Mouse (Mus musculus): Measurements from ENCODE around the gene Snph.

DNA sequence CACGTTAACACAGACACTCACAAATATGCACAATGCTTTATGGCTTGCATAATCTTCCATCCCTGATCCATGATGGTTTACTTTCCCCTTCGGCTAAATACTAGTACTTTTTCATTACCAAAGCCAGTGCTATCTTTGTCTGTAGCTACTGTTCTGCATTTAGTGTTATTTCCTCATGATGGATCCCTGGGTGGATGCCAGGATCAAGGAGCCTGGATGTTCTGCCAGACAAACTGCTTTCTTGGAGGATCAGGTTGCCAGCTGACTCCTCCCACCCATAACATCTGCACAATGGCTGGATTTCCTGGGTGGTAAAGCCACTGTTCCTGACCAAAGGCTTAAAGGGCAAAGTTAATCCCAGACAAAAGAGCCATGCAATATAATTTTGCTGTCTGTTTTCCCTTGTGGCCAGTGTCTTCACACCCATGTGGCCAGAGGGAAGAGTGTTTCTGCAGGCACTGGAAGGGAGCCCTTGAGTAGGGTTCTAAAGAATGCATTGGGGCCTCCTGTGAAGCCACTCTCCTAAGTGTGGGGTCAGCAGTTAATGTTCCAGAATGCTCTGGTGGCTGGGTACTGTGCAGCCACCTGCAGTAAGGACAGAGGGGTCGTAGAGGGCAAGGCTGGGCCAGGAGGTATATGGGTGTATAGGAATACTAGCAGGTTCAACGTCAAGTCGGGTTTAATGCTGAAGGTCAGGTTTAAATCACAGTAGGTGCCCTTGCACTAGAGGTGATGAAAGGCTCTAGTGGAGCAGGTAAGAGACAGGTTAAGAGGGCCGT, 15.7 kb downstream of the Snph start:
- no peak for TF ChIP-seq SRF (IDR thresholded peaks at IDR 0.05; ENCODE audit: control insufficient read depth, insufficient read length, low read depth)
- TF ChIP-seq POLR2A (IDR thresholded peaks at IDR 0.05; ENCODE audit: insufficient read length, low read depth) = no peak
- TF ChIP-seq USF1 (IDR thresholded peaks at IDR 0.05; ENCODE audit: low read depth) = no peak
- TF ChIP-seq TCF12 (IDR thresholded peaks at IDR 0.05; ENCODE audit: insufficient read depth, poor library complexity, severe bottlenecking) = no peak
- no peak for TF ChIP-seq REST (IDR thresholded peaks at IDR 0.05; ENCODE audit: insufficient read depth, insufficient read length)
- no peak for TF ChIP-seq MYOD1 (IDR thresholded peaks at IDR 0.05; ENCODE audit: control insufficient read depth in 1 of 3, insufficient read length in 2 of 3, low read depth in 2 of 3)
- TF ChIP-seq POLR2AphosphoS2 (IDR thresholded peaks at IDR 0.05; ENCODE audit: insufficient read length, low read depth) = no peak
- no peak for TF ChIP-seq E2F4 (IDR thresholded peaks at IDR 0.05; ENCODE audit: insufficient read depth)
- TF ChIP-seq MAX (IDR thresholded peaks at IDR 0.05; ENCODE audit: low read depth) = no peak
- TF ChIP-seq MYOG (IDR thresholded peaks at IDR 0.05; ENCODE audit: control insufficient read depth in 1 of 3, insufficient read depth in 1 of 3, insufficient read length in 2 of 3, low read depth in 2 of 3) = no peak
- no peak for TF ChIP-seq CEBPB (IDR thresholded peaks at IDR 0.05; ENCODE audit: insufficient read depth, poor library complexity, severe bottlenecking)
